Mouse (Mus musculus): Measurements from ENCODE around the gene Zp2. TPM values are rescaled to one million over a fixed set of nuclear protein-coding genes. Genes with fewer than 3 reads are reported as not detected.

Gene Zp2
- polyA plus RNA-seq, 1 experiment = not detected

GRCm38 (mm10) chr7:120106356-120106755, 38.7 kb downstream of the Zp2 start:
- H3K4me3 ChIP-seq (ENCODE audit: insufficient read depth, low read depth, low read length) = no peak overlapping the region
- H3K27ac ChIP-seq (replicated peaks; ENCODE audit: low read depth, low read length) = no peak overlapping the region

GRCm38 (mm10) chr7:120104975-120105374, 40.1 kb downstream of the Zp2 start:
- H3K27ac ChIP-seq (replicated peaks; ENCODE audit: low read depth, low read length) = no peak overlapping the region
- 0 out of 2 replicates have a peak, but pooled peaks cover 2% of the 10 kb centered on the region for H3K4me1 ChIP-seq (ENCODE audit: control insufficient read depth, insufficient read depth, insufficient read length, low read length)
- H3K4me3 ChIP-seq (ENCODE audit: insufficient read depth, low read depth, low read length) = no peak overlapping the region

More at GRCm38 (mm10) chr7:120106356-120106755, 38.7 kb downstream of the Zp2 start:
- H3K4me1 ChIP-seq (ENCODE audit: control insufficient read depth, insufficient read depth, insufficient read length, low read length) = 0 out of 2 replicates have a peak, but pooled peaks cover 2% of the 10 kb centered on the region

- peak overlapping the region; percentile 97 for H3K4me3 ChIP-seq (ENCODE audit: insufficient read depth, low read depth, low read length)
- no peak overlapping the region for H3K27ac ChIP-seq (replicated peaks; ENCODE audit: low read depth, low read length)
- H3K4me1 ChIP-seq (ENCODE audit: control insufficient read depth, insufficient read depth, insufficient read length, low read length) = 0 out of 2 replicates have a peak, but pooled peaks cover 2% of the 10 kb centered on the region
These were observed 42.0 kb downstream of the Zp2 start for GRCm38 (mm10) chr7:120103019-120103567.

GRCm38 (mm10) chr7:120102164-120102972, 42.7 kb downstream of the Zp2 start, which contains the start of gene Tmem159:
Tmem159 (plus strand) TSS chr7:120102353.
- no peak within 1 kb of the TSS for H3K27ac ChIP-seq (replicated peaks; ENCODE audit: low read depth, low read length)
- peak within 1 kb of the TSS; percentile 97 for H3K4me3 ChIP-seq (ENCODE audit: insufficient read depth, low read depth, low read length)
- H3K4me1 ChIP-seq (ENCODE audit: control insufficient read depth, insufficient read depth, insufficient read length, low read length) = 0 out of 2 replicates have a peak, but pooled peaks cover 2% of the 10 kb centered on the region

- Histone ChIP-seq H3K4me1 (ENCODE audit: control insufficient read depth, insufficient read depth, insufficient read length, low read length) (peaks cover 5% of the 10 kb centered on the region; the same call in 1 of the 2 replicates), H3K27ac (replicated peaks; ENCODE audit: low read depth, low read length) (no peak overlapping the region), H3K4me3 (ENCODE audit: insufficient read depth, low read depth, low read length) (no peak overlapping the region)
These were observed 46.7 kb downstream of the Zp2 start for GRCm38 (mm10) chr7:120098403-120098802.

GRCm38 (mm10) chr7:120097845-120098244, 47.2 kb downstream of the Zp2 start:
- H3K4me3 ChIP-seq (ENCODE audit: insufficient read depth, low read depth, low read length) = no peak overlapping the region
- peaks cover 5% of the 10 kb centered on the region; the same call in 1 of the 2 replicates for H3K4me1 ChIP-seq (ENCODE audit: control insufficient read depth, insufficient read depth, insufficient read length, low read length)
- H3K27ac ChIP-seq (replicated peaks; ENCODE audit: low read depth, low read length) = no peak overlapping the region

DNA sequence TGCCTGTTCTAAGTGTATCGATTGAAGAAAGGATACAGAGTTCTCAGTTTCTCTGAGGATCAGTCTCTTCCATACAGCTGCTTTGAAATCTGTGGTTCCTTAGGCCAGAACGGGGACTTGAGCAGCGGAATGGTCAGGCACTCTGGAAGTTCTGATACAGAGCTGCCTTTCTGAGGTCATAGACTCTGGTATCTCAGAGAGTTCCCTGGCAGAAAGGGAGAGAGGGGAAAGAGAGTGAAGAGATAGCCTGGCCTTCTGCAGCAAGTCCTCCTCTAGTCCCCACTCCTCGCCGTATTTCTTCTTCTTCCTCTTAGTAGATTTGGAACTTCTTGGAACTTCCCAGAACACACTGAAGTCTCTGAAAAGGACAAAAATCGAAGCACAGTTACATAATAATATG, 49.9 kb downstream of the Zp2 start, which contains the start of gene Dnah3:
Gene Dnah3, minus strand, starts transcription at position 101 of the 400 bp plus-strand sequence.
- Histone ChIP-seq H3K4me1 (ENCODE audit: control insufficient read depth, insufficient read depth, insufficient read length, low read length) (peaks cover 3% of the 10 kb centered on the region; the same call in 1 of the 2 replicates), H3K4me3 (ENCODE audit: insufficient read depth, low read depth, low read length) (no peak within 1 kb of the TSS), H3K27ac (replicated peaks; ENCODE audit: low read depth, low read length) (no peak within 1 kb of the TSS)

- no peak overlapping the region for H3K4me3 ChIP-seq (ENCODE audit: insufficient read depth, low read depth, low read length)
- peaks cover 3% of the 10 kb centered on the region; the same call in 1 of the 2 replicates for H3K4me1 ChIP-seq (ENCODE audit: control insufficient read depth, insufficient read depth, insufficient read length, low read length)
- H3K27ac ChIP-seq (replicated peaks; ENCODE audit: low read depth, low read length) = no peak overlapping the region
These were observed 50.9 kb downstream of the Zp2 start for GRCm38 (mm10) chr7:120094216-120094615.

DNA sequence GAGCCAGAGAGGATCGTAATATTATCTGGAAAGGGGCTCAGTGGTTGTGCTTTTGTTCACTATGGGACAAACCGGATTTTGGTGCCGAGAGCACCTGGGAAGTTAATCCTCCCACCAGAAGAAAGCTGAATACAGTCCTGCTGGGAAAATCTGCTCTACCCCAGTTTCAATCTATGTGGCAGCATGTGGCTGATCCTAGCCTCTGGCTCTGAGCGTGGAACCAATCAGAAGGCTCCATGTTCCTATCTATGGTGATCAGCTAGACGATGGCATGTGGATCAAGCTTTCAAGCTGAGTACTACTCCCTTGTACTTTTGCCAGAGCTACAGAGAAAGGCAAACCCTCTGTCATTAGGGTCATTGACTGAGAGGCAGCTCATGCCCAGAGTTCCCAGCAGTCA, 52.1 kb downstream of the Zp2 start:
- Histone ChIP-seq H3K4me1 (ENCODE audit: control insufficient read depth, insufficient read depth, insufficient read length, low read length) (peaks cover 3% of the 10 kb centered on the region; the same call in 1 of the 2 replicates), H3K4me3 (ENCODE audit: insufficient read depth, low read depth, low read length) (no peak overlapping the region), H3K27ac (replicated peaks; ENCODE audit: low read depth, low read length) (no peak overlapping the region)

- H3K4me1 ChIP-seq (ENCODE audit: control insufficient read depth, insufficient read depth, insufficient read length, low read length) = no peaks in the 10 kb centered on the region
- no peak overlapping the region for H3K27ac ChIP-seq (replicated peaks; ENCODE audit: low read depth, low read length)
- no peak overlapping the region for H3K4me3 ChIP-seq (ENCODE audit: insufficient read depth, low read depth, low read length)
These were observed 64.9 kb downstream of the Zp2 start for GRCm38 (mm10) chr7:120080177-120080576.

Other genes starting within 250 kb of the Zp2 start
- gene Lyrm1, start 249.4 kb downstream of the Zp2 start, polyA plus RNA-seq (2012; ENCODE audit: insufficient read depth, insufficient read length, missing spikeins) = 11.7 and 17.5 TPM in 2 replicates
- 18.4 and 21.7 TPM in 2 replicates for gene Dcun1d3, start 249.0 kb downstream of the Zp2 start, polyA plus RNA-seq (2012; ENCODE audit: insufficient read depth, insufficient read length, missing spikeins)
- 0.48 TPM in 1 of 2 replicates, not detected in the other for gene Dnah3, start 50.0 kb downstream of the Zp2 start, polyA plus RNA-seq (2012; ENCODE audit: insufficient read depth, insufficient read length, missing spikeins)
- 10.7 and 14.6 TPM in 2 replicates for gene Tmem159, start 42.9 kb downstream of the Zp2 start, polyA plus RNA-seq (2012; ENCODE audit: insufficient read depth, insufficient read length, missing spikeins)
- gene Anks4b, start 28.6 kb upstream of the Zp2 start, polyA plus RNA-seq (2012; ENCODE audit: insufficient read depth, insufficient read length, missing spikeins) = not detected in 2 replicates
- not detected in 2 replicates for gene Crym, start 56.8 kb upstream of the Zp2 start, polyA plus RNA-seq (2012; ENCODE audit: insufficient read depth, insufficient read length, missing spikeins)
- not detected in 2 replicates for gene Abca14, start 58.7 kb upstream of the Zp2 start, polyA plus RNA-seq (2012; ENCODE audit: insufficient read depth, insufficient read length, missing spikeins)
- not detected in 2 replicates for gene Abca15, start 183.4 kb upstream of the Zp2 start, polyA plus RNA-seq (2012; ENCODE audit: insufficient read depth, insufficient read length, missing spikeins)

Measured in brown adipose tissue, adult 24 weeks (tissue).